Mouse (Mus musculus) E14TG2a.4 (cell line): ENCODE results near the gene Chid1.

ENCODE experiments used
- CTCF ChIP-seq: conservative IDR thresholded peaks from 2 replicates; pipeline ENCODE4 v1.5.1; 2014; ENCODE audit warnings: low read length
- NANOG ChIP-seq: IDR thresholded peaks from 2 replicates; pipeline ENCODE4 v1.6.1; 2014; ENCODE audit warnings: borderline replicate concordance, low read length, mixed read lengths
- POU5F1 ChIP-seq: IDR thresholded peaks from 2 replicates; pipeline ENCODE4 v1.6.1; 2014; ENCODE audit warnings: low read length, borderline replicate concordance

DNA sequence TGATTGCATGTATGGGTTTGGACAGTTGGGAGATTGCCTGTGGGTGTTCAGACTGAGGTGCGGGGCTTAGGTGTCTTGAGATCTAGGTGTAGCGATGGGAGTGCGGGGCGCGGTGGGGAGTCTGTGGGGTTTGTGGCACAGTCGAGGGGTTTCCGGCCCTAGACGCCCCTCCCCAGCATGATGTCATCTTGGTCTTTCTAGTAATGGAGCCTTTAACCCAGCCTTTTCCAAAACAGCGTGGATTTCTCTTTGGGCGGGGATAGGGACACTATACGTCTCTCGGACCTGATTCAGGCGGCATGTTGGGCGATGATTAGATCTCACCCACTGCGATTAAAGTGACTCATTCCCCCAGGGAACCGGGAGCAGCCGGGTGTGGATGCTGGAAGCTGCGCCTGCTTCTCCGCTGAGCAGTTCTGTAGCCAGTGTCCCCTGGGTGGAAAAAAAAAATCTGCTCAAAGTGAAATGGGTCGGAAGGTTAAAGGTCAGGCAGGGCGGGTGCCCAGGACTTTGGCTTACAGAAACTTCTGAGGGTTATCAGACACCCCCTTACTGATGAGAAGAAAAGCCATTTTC lies 23.3 kb upstream of the Chid1 start:
- TF ChIP-seq CTCF (no peak), NANOG (no peak), POU5F1 (no peak)
